Mouse (Mus musculus) frontal cortex, postnatal 14 days (tissue): ENCODE results near the gene Caprin1.

Experiments
- DNase-seq, 2 experiments: peaks; one replicate each; pipeline ENCODE4 v3.0.0; 2022; ENCODE audit warnings: low spot score in 2 of 2

The Caprin1 gene

DNA sequence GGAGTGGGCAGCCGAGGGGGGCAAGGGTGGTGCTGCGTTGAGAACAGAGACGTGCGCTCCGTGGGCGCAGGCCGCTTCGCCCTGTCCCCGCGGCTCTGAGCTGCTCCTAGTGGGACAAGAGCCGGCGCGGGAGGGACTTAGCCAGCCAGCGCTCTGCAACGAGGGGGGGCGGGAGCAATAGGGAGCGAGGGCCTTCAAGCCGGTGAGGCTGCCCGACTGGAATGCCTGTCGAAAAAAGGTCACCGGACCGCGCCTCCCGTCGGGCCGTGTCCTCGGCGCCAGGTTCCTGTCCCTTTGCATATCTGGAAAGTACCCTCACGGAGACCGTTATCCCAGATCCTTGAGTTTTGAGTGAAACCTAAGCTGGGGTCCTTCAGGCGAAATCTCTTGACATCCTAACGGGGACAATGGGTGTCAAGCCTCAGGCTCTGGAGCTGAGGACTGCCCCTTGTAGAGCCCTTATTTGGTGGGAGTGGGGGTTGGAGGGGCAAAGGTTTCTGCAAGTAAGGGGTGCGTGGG lies at the start of gene Caprin1:
Caprin1 (minus strand) TSS at position 159 of the 519 bp plus-strand sequence.
- DNase-seq, result peak; percentile 90 to 91

DNA sequence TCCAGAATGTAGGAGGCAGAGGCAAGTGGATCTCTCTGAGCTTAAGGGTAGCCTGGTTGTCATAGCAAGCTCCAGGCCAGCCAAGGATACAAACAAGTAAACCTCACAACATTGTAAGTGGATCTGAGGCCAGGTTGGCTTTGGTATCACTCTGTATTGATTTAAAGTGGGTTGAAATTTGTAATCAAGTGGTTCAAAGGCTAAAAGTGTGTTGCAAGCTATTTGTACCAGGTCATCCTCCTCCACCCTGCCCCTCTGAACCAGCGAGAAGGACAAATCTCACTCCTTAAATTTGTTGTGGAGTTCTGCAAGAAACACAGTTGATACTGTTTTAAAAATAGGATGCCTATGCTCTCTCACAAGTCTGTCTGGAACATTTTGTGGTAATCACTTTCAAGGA lies 49.4 kb upstream of the Caprin1 start:
- no peak for DNase-seq

DNA sequence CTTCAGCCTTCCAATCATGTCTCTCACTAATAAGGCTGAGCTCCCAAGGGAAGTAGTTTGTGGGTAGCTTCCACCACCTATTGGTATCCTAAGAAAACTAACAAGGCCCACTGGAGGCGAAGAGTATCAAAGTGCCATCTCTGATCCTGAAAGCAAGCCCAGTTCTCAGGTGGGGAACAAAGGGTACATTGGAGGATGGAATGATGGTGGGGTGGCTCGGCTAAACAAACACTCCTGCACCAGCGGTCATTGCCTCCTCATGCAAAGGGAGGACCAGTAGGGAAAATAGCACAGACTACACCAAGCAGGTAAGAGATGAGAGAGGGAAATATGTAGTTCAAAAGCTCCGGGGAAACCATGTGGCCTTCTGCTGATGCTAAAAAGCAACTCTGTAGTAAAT lies 48.8 kb upstream of the Caprin1 start:
- DNase-seq, result no peak

GRCm38 (mm10) chr2:103844016-103844415 lies 46.6 kb upstream of the Caprin1 start:
- DNase-seq, result no peak

- no peak for DNase-seq
Measured at GRCm38 (mm10) chr2:103843321-103843720, 45.9 kb upstream of the Caprin1 start.

GRCm38 (mm10) chr2:103842299-103842698 lies 44.9 kb upstream of the Caprin1 start:
- no peak for DNase-seq

DNA sequence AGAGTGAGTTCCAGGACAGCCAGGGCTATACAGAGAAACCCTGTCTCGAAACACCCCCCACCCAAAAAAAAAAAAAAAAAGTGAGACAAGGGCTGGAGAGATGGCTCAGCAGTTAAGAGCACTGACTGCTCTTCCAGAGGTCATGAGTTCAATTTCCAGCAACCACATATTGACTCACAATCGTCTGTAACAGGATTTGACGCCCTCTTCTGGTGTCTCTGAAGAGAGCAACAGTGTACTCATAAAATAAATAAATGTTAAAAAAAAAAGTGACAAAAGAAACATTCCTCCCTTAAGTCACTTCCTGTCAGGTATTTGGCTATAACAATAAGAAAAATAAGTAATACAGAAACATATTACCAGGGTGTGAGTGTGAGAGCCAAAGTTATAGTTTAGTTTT lies 41.0 kb upstream of the Caprin1 start:
- no peak for DNase-seq

DNA sequence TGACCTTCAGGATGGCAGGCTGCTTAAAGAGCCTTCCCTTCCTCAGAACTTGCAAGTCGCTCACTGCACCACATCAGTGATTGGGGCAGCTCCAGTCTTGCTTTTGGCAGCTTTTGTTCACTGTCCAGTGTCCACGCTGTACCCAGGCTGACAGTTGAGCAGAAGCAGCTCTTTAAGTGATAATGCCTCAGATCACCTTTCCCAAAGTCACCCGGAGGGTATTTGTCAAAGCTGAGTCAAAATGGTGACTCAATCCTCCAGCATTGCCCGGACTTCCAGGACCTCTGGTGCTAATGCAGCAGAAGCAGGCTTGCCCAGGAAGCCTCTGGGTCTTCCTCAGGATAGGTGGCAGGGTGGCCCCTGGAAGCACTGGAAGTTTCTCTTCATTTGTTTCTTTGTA lies 39.7 kb upstream of the Caprin1 start:
- no peak for DNase-seq

- no peak for DNase-seq
Measured at GRCm38 (mm10) chr2:103835614-103836395, 38.4 kb upstream of the Caprin1 start.

DNA sequence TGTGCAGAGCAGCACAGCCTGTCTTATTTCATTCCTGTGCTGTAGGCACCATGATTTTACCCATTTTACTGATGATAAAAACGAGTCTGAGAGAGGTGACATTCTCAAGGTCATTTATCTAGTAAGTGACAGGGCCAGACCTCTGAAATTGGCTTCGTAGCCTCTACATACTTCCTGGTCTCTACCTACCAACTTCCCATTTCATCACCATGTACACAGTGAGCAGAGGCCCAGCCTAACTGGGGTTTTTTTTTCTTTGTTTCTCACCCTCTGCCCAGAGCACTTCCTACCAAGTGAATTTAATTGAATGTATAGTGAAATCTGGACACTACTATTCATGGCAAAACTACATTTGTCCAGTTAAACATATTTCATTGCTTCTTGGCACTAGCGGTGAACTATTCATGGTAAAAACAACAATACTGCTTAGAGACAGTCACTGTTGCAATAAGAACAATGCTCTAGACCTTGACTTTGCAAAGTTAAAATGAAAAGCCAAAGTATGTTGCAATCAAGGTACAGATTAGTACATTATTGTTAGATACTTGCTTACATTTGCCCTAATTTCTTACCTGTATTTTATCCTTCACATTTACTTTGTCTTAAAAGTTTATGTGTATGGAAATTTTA lies 36.5 kb upstream of the Caprin1 start:
- DNase-seq, result no peak

DNA sequence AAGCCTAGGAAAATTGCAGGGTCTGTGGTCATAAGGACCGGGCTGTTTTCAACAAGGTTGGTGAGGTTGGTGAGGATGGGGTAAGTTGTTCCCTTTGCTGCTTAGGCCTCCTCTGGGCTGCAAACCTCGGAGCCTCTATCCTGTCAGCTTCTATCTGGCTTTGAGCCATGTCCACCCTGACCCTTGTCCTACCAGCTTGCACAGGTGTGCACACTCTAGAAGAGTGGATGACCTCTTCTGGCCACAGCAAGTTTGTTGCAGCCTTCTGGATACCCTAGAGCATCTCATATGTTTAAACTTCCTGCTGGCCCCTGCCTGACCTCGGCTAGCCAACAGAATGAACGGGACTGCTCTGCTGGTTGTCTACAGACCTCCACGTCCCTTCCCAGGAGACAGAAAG lies 35.5 kb upstream of the Caprin1 start:
- DNase-seq, result no peak

GRCm38 (mm10) chr2:103828900-103829299 lies 31.5 kb upstream of the Caprin1 start:
- DNase-seq, result no peak

DNA sequence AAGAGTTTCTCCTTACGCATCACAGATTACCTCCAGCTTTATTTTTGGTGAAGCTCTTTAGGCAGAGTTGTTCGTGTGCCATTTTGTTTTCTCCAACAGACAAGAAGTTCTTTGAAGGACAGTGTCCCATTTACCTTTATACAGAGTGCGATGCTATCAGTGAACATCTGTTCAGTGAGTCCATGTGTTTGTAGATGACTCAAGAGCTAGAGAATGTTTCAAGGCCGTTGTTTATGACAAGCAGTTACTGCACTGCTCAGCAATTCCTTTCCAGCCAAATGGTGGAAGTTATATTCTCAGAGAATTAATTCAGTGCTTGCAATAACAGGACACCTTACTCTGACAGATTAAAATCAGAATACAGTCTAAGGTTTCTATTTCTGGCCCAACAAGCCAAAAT lies 27.5 kb upstream of the Caprin1 start:
- no peak for DNase-seq

DNA sequence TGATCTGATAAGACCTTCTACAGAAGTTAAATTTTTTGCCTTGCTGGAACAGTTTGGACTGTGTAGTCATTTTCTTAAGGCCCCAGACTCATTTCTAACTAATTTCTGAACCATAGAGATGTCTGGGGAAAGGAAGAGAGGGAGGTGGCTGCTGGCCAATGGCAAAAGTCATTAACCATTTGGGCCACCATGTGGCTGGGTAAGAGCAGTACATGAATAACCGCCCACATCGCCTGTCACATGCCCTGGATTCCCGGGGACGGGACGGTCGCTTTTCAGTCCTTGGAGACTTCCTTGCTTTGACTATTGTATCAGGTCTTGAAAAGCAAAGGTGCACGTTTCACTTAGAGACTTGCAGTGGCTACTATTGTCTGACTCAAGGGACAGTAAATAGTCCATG lies 25.1 kb upstream of the Caprin1 start:
- DNase-seq, result no peak

- no peak for DNase-seq
Measured at GRCm38 (mm10) chr2:103817145-103817895, 19.9 kb upstream of the Caprin1 start.

DNA sequence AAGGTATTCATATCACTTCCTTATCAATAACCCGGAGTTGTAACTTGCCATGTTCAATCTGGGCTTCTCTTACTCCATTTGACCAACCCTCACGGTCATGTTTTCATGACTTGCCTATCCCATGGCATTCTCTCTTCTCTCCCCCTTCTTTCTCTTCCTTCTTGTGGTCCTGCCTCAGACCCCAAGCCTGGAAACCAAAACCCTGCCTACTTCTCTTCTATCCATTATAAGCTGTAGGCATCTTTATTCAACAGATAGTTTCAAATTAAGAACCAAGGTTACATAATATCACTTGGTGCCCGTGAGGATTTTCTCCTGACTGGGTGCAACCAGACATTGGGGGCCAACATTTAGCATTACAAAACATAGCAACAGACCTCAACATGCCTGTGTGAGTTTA lies 18.5 kb upstream of the Caprin1 start:
- DNase-seq, result no peak

DNA sequence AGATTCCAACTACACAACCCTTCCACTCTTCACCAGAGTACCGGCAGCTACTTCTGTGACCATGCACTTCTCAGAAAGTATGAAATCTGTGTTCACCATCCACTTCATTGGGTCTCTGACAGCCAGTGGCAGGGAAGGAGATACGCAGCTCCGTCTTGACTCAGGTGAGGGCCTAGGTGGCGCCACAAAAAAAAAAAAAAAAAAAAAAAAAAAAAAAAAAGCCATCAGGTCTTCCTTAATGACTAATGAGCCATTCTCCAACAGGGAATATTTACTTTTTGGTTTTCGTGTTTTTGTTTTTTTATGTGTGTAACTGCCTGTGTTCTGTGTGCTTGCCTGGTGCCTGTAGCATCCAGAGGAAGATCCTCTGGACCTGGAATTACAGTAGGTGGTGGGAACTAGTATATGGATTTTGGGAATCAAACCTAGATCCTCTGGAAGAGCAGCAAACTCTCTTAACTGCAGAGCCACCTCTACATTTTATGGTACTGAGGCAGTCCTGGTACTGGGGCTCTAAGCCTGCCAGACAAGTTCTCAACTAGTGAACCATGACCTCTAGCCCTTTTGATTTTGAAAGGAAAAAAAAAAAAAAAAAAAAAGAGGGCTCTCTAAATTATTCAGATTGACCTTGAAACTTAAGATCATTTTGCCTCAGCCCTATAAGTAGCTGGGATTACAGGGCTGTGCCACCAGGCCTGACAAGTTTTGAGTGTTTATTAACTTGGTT lies 14.2 kb upstream of the Caprin1 start:
- no peak for DNase-seq

- DNase-seq, result no peak
Measured at GRCm38 (mm10) chr2:103810412-103810811, 13.0 kb upstream of the Caprin1 start.

DNA sequence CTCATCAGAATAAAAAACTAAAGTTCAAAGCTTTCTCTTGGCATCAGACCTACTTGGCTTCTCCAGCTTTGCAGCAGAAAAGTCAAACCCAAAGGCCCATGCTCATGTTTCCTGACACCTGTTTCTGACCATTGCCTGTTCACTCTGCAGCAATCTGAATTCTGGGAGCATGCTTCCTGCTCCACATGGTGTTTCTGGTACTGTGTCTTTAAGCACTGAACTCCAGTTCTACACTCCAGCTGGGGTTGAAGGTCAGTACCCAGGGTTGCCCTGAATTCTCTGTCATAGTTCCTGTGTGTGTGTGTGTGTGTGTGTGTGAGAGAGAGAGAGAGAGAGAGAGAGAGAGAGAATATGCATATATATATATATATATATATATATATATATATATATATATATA lies 11.0 kb upstream of the Caprin1 start:
- no peak for DNase-seq

- DNase-seq, result no peak
Measured at GRCm38 (mm10) chr2:103803770-103804530, 6.5 kb upstream of the Caprin1 start.

DNA sequence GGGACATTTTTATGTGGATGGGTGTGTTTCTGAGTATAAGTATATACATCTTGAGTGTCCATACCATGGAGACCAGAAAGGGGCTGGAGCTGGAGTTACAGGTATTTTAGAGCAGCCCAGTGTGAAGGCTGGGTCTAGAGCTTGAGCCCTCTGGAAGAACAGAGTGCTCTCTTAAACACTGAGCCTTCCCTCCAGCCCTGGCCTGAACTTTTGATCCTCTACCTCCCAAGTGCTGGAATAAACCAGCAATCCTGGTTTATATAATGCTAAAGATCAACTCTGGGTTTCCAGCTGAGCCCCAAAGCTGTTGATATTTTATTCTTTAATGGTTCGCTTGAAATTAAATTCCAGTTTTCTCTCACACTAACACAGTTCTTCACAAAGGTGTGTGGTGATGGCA lies 5.0 kb upstream of the Caprin1 start:
- no peak for DNase-seq
